Mouse (Mus musculus) myocyte (in vitro differentiated cells): ENCODE data around the gene Sesn2.

Experiments used
- E2F4 ChIP-seq: IDR thresholded peaks from one replicate; pipeline ENCODE4 v1.6.1; 2011; ENCODE audit warnings: mild to moderate bottlenecking, control low read depth, moderate library complexity; ENCODE audit not compliant: insufficient read depth
- MAX ChIP-seq: IDR thresholded peaks from one replicate; pipeline ENCODE4 v1.6.1; 2011; ENCODE audit warnings: low read depth, mild to moderate bottlenecking, control low read depth
- MYOG ChIP-seq, 3 experiments: IDR thresholded peaks; one replicate each; pipeline ENCODE4 v1.6.1; 2011; ENCODE audit warnings: control low read depth in 2 of 3, low read depth in 2 of 3, mild to moderate bottlenecking in 2 of 3; ENCODE audit not compliant: insufficient read length in 2 of 3, control insufficient read depth in 1 of 3, insufficient read depth in 1 of 3
- POLR2A ChIP-seq: IDR thresholded peaks from one replicate; pipeline ENCODE4 v1.6.1; 2011; ENCODE audit warnings: low read depth, mild to moderate bottlenecking, control low read depth, moderate library complexity; ENCODE audit not compliant: insufficient read length
- SRF ChIP-seq: IDR thresholded peaks from one replicate; pipeline ENCODE4 v1.6.1; 2011; ENCODE audit warnings: low read depth; ENCODE audit not compliant: control insufficient read depth, insufficient read length

DNA sequence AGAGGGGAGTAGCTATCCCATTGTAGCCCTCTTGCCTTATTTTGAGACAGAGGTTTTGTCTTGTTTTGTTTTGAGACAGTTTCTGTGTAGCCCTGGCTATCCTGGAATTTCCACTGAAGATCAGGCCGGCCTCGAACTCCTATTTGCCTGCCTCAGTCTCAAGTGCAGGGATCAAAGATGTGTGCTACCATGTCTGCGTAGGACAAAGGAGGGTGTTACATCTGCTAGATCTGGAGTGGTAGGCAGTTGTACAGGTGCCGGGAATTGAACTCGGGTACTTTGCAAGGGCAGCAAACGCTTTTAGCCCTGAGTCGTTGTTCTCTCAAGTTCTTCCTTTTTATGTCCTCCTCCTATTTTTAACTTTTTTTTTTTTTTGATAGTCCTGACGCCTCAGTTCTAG is 19.2 kb downstream of the Sesn2 start:
- no peak for TF ChIP-seq POLR2A
- no peak for TF ChIP-seq MYOG (IDR thresholded peaks at IDR 0.05; ENCODE audit: control insufficient read depth in 1 of 3, insufficient read depth in 1 of 3, insufficient read length in 2 of 3, low read depth in 2 of 3)
- TF ChIP-seq SRF: no peak
- no peak for TF ChIP-seq E2F4
- TF ChIP-seq MAX: no peak
